Mouse (Mus musculus): ENCODE measurements at regions not wholly inside any gene's neighbourhood (a gene's known extent, or its start where the extent isn't known, plus 50 kb on each side); places are given as distances from the start of the nearest gene placed in this dataset.

GRCm38 (mm10) chr1:90694761-90695160 is 92.0 kb downstream of the Cops8 start:
- Histone ChIP-seq H3K4me2 (no peak overlapping the region), H3K27me3 (no peaks in the 10 kb centered on the region), H3K4me1 (peaks cover 12% of the 10 kb centered on the region), H3K9ac (no peak overlapping the region), H3K36me3 (no peaks in the 10 kb centered on the region), H3K9me3 (no peaks in the 10 kb centered on the region), H3K4me3 (no peak overlapping the region), H3K27ac (no peak overlapping the region)
- no peak for ATAC-seq (ENCODE audit: borderline replicate concordance, extremely low read depth, low FRiP score, low TSS enrichment)
- 90% methylated on average over 3 of the region's 3 CpGs for WGBS

GRCm38 (mm10) chr1:90695166-90695749 is 92.5 kb downstream of the Cops8 start:
- 41% methylated on average over 10 of the region's 10 CpGs for whole genome bisulfite sequencing

GRCm38 (mm10) chr1:90696000-90696399 is 93.2 kb downstream of the Cops8 start:
- 92% methylated on average over 1 of the region's 1 CpGs for WGBS

More at GRCm38 (mm10) chr1:90695166-90695749, 92.5 kb downstream of the Cops8 start:
- Histone ChIP-seq H3K9me3 (no peaks in the 10 kb centered on the region), H3K4me3 (no peak overlapping the region), H3K36me3 (no peaks in the 10 kb centered on the region), H3K27ac (no peak overlapping the region), H3K9ac (no peak overlapping the region), H3K4me2 (no peak overlapping the region), H3K4me1 (peaks cover 11% of the 10 kb centered on the region), H3K27me3 (no peaks in the 10 kb centered on the region)
- ATAC-seq (ENCODE audit: borderline replicate concordance, extremely low read depth, low FRiP score, low TSS enrichment): no peak

GRCm38 (mm10) chr1:90697056-90697596 is 94.3 kb downstream of the Cops8 start:
- Histone ChIP-seq H3K36me3 (no peaks in the 10 kb centered on the region), H3K9ac (no peak overlapping the region), H3K27ac (no peak overlapping the region), H3K4me2 (no peak overlapping the region), H3K9me3 (no peaks in the 10 kb centered on the region), H3K4me1 (no peaks in the 10 kb centered on the region), H3K27me3 (no peaks in the 10 kb centered on the region), H3K4me3 (no peak overlapping the region)
- WGBS: 85% methylated on average over 3 of the region's 3 CpGs
- no peak for ATAC-seq (ENCODE audit: borderline replicate concordance, extremely low read depth, low FRiP score, low TSS enrichment)

More at GRCm38 (mm10) chr1:90696000-90696399, 93.2 kb downstream of the Cops8 start:
- no peaks in the 10 kb centered on the region for H3K27me3 ChIP-seq
- H3K4me3 ChIP-seq: no peak overlapping the region
- H3K36me3 ChIP-seq: no peaks in the 10 kb centered on the region
- peaks cover 8% of the 10 kb centered on the region for H3K4me1 ChIP-seq
- no peak for ATAC-seq (ENCODE audit: borderline replicate concordance, extremely low read depth, low FRiP score, low TSS enrichment)
- no peak overlapping the region for H3K27ac ChIP-seq
- H3K9ac ChIP-seq: no peak overlapping the region
- no peaks in the 10 kb centered on the region for H3K9me3 ChIP-seq
- H3K4me2 ChIP-seq: no peak overlapping the region

GRCm38 (mm10) chr1:90698618-90699017 is 95.8 kb downstream of the Cops8 start:
- no peak overlapping the region for H3K4me3 ChIP-seq
- WGBS: 83% methylated on average over 2 of the region's 2 CpGs
- no peak overlapping the region for H3K4me2 ChIP-seq
- H3K9ac ChIP-seq: no peak overlapping the region
- no peaks in the 10 kb centered on the region for H3K27me3 ChIP-seq
- H3K4me1 ChIP-seq: no peaks in the 10 kb centered on the region
- no peaks in the 10 kb centered on the region for H3K36me3 ChIP-seq
- no peaks in the 10 kb centered on the region for H3K9me3 ChIP-seq
- no peak overlapping the region for H3K27ac ChIP-seq
- no peak for ATAC-seq (ENCODE audit: borderline replicate concordance, extremely low read depth, low FRiP score, low TSS enrichment)

- WGBS: 78% methylated on average over 1 of the region's 1 CpGs
- no peak overlapping the region for H3K27ac ChIP-seq
- no peak overlapping the region for H3K4me3 ChIP-seq
- no peaks in the 10 kb centered on the region for H3K9me3 ChIP-seq
- H3K4me2 ChIP-seq: no peak overlapping the region
- H3K4me1 ChIP-seq: no peaks in the 10 kb centered on the region
- no peak overlapping the region for H3K9ac ChIP-seq
- H3K27me3 ChIP-seq: no peaks in the 10 kb centered on the region
- ATAC-seq (ENCODE audit: borderline replicate concordance, extremely low read depth, low FRiP score, low TSS enrichment): no peak
- H3K36me3 ChIP-seq: no peaks in the 10 kb centered on the region
Measured at GRCm38 (mm10) chr1:90701756-90702155, 99.0 kb downstream of the Cops8 start.

DNA sequence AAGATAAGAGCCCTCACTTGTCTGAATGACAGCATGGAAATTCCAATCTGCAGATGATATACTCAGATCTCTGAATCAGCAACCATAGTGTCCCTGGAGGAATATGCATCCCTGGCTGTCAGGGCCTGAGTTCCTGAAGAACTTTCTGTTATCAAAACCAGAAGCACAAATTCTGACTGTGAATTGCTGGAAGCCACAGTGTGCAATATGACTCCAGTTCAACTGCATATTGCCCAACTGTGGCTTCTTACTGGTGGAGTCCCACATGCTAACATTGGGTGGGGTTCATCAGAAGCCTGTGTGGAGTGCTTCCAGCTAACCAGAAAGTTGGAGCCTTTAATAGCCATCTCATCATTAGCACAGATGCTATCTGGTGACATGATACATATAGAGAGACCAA is 103.6 kb downstream of the Cops8 start:
- ATAC-seq (ENCODE audit: borderline replicate concordance, extremely low read depth, low FRiP score, low TSS enrichment): no peak

DNA sequence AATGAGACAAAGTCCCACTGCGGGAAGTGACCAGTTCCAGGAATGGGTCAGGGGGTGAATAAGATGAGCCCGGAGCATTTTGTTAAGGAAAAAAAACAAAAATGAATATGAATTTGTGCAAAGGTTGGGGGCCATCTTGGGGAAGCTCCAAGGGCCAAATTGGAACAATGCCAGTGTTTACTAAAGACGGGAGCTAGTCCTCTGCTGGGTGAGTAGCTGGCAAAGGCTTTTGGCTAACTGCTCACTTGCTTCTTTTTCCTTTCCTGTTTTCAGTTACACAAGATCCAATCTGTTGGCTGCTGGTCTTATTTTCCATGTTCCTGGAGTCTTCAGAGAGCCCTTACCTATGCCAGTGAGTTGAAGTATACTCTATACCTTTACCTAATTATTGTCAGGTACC is 107.0 kb downstream of the Cops8 start:
- Histone ChIP-seq H3K4me1 (peaks cover 5% of the 10 kb centered on the region; the same call in 1 of the 2 replicates), H3K27me3 (no peaks in the 10 kb centered on the region), H3K36me3 (no peaks in the 10 kb centered on the region), H3K27ac (no peak overlapping the region), H3K4me2 (no peak overlapping the region), H3K9me3 (no peaks in the 10 kb centered on the region), H3K4me3 (no peak overlapping the region), H3K9ac (no peak overlapping the region)
- no peak for ATAC-seq (ENCODE audit: borderline replicate concordance, extremely low read depth, low FRiP score, low TSS enrichment)
- WGBS: 58% methylated on average over 3 of the region's 3 CpGs

More for the DNA sequence above, 103.6 kb downstream of the Cops8 start:
- H3K4me1 ChIP-seq: peaks cover 5% of the 10 kb centered on the region; the same call in 1 of the 2 replicates
- no peaks in the 10 kb centered on the region for H3K9me3 ChIP-seq
- no peak overlapping the region for H3K9ac ChIP-seq
- H3K27ac ChIP-seq: no peak overlapping the region
- H3K36me3 ChIP-seq: no peaks in the 10 kb centered on the region
- no peaks in the 10 kb centered on the region for H3K27me3 ChIP-seq
- H3K4me2 ChIP-seq: no peak overlapping the region
- H3K4me3 ChIP-seq: no peak overlapping the region

GRCm38 (mm10) chr1:90710566-90710965 is 107.8 kb downstream of the Cops8 start:
- H3K36me3 ChIP-seq: no peaks in the 10 kb centered on the region
- no peak for ATAC-seq (ENCODE audit: borderline replicate concordance, extremely low read depth, low FRiP score, low TSS enrichment)
- no peaks in the 10 kb centered on the region for H3K9me3 ChIP-seq
- H3K27ac ChIP-seq: no peak overlapping the region
- H3K27me3 ChIP-seq: no peaks in the 10 kb centered on the region
- 59% methylated on average over 3 of the region's 3 CpGs for WGBS
- H3K9ac ChIP-seq: no peak overlapping the region
- H3K4me2 ChIP-seq: no peak overlapping the region
- H3K4me3 ChIP-seq: no peak overlapping the region
- peaks cover 5% of the 10 kb centered on the region; the same call in 1 of the 2 replicates for H3K4me1 ChIP-seq

DNA sequence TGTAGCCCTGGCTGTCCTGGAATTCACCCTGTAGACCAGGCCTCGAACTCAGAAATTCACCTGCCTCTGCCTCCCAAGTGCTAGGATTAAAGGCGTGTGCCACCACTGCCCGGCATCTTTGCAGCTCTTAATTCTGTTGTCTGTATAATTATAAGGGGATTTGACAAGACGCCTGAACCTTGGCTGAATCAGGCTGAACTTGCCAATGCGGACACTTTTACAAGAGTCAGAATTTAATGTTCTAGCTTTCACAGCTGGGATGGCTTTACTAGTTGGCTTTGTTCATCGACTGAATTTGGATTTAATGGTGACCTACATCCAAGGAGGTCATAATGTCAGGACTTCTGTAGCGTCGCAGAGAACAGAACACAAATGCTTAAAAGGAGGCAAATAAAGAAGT is 108.3 kb downstream of the Cops8 start:
- Histone ChIP-seq H3K4me2 (no peak overlapping the region), H3K9me3 (no peaks in the 10 kb centered on the region), H3K27me3 (no peaks in the 10 kb centered on the region), H3K4me3 (no peak overlapping the region), H3K27ac (no peak overlapping the region), H3K4me1 (peaks cover 5% of the 10 kb centered on the region; the same call in 1 of the 2 replicates), H3K9ac (no peak overlapping the region), H3K36me3 (no peaks in the 10 kb centered on the region)
- WGBS: 84% methylated on average over 8 of the region's 8 CpGs
- ATAC-seq (ENCODE audit: borderline replicate concordance, extremely low read depth, low FRiP score, low TSS enrichment): no peak

Measured in lung, embryonic 15.5 days (tissue).